Mouse (Mus musculus): ENCODE data around the gene Ddx28.

GRCm38 (mm10) chr8:105975363-105975762 is 36.3 kb downstream of the Ddx28 start:
- TF ChIP-seq CTCF (IDR thresholded peaks at IDR 0.05; ENCODE audit: control insufficient read depth, insufficient read depth, insufficient read length) (no peak), MYOG (IDR thresholded peaks at IDR 0.05; ENCODE audit: control insufficient read depth, extremely low read depth, insufficient read length) (no peak), MAX (IDR thresholded peaks at IDR 0.05) (no peak), CEBPB (IDR thresholded peaks at IDR 0.05; ENCODE audit: low read depth) (no peak)

All from C2C12 (cell line).